Mouse (Mus musculus) forebrain, embryonic 14.5 days (tissue): ENCODE results near the gene Fam163b. TPM values are rescaled to one million over a fixed set of nuclear protein-coding genes. Genes with fewer than 3 reads are reported as not detected.

Source experiments
- polyA plus RNA-seq: library from polyadenylated mRNA; unstranded; fragments of >200 nt; fragmentation: Nextera tagmentation; extraction: Ambion mirVana; gene quantifications from 2 replicates; pipeline ENCODE4 v1.2.1, GENCODE M21; 2014

Fam163b gene
- polyA plus RNA-seq, 1 experiment from 2014 or later, result 2.4 TPM

Other genes with a start within 250 kb of the Fam163b start
- gene Surf6, start 239.6 kb downstream of the Fam163b start, polyA plus RNA-seq, result 15.4 and 17.2 TPM in 2 replicates
- gene Med22, start 231.8 kb downstream of the Fam163b start, polyA plus RNA-seq, result 159 and 161 TPM in 2 replicates
- 626 and 738 TPM in 2 replicates for gene Rpl7a, start 231.7 kb downstream of the Fam163b start, polyA plus RNA-seq
- gene Surf2, start 226.1 kb downstream of the Fam163b start, polyA plus RNA-seq, result 53.3 and 54.0 TPM in 2 replicates
- 72.0 and 74.2 TPM in 2 replicates for gene Surf1, start 226.0 kb downstream of the Fam163b start, polyA plus RNA-seq
- 97.3 and 103 TPM in 2 replicates for gene Surf4, start 208.6 kb downstream of the Fam163b start, polyA plus RNA-seq
- gene Stkld1, start 208.4 kb downstream of the Fam163b start, polyA plus RNA-seq, result 0.52 TPM in 1 of 2 replicates, not detected in the other
- gene Rexo4, start 178.1 kb downstream of the Fam163b start, polyA plus RNA-seq, result 36.7 and 40.7 TPM in 2 replicates
- 0.53 TPM in 1 of 2 replicates, not detected in the other for gene Adamts13, start 169.1 kb downstream of the Fam163b start, polyA plus RNA-seq
- gene Cacfd1, start 132.6 kb downstream of the Fam163b start, polyA plus RNA-seq, result 58.7 and 64.8 TPM in 2 replicates
- 3.4 TPM in 2 replicates for gene Slc2a6, start 114.5 kb downstream of the Fam163b start, polyA plus RNA-seq
- not detected in 2 replicates for gene Mymk, start 70.3 kb downstream of the Fam163b start, polyA plus RNA-seq
- 10.4 TPM in 2 replicates for gene Adamtsl2, start 63.1 kb downstream of the Fam163b start, polyA plus RNA-seq
- gene Dbh, start 22.7 kb upstream of the Fam163b start, polyA plus RNA-seq, result not detected in 2 replicates
- gene Sardh, start 105.8 kb upstream of the Fam163b start, polyA plus RNA-seq, result 4.2 and 4.7 TPM in 2 replicates